ENCODE assay signal across 16 mouse cellular contexts in the genomic region with DNA sequence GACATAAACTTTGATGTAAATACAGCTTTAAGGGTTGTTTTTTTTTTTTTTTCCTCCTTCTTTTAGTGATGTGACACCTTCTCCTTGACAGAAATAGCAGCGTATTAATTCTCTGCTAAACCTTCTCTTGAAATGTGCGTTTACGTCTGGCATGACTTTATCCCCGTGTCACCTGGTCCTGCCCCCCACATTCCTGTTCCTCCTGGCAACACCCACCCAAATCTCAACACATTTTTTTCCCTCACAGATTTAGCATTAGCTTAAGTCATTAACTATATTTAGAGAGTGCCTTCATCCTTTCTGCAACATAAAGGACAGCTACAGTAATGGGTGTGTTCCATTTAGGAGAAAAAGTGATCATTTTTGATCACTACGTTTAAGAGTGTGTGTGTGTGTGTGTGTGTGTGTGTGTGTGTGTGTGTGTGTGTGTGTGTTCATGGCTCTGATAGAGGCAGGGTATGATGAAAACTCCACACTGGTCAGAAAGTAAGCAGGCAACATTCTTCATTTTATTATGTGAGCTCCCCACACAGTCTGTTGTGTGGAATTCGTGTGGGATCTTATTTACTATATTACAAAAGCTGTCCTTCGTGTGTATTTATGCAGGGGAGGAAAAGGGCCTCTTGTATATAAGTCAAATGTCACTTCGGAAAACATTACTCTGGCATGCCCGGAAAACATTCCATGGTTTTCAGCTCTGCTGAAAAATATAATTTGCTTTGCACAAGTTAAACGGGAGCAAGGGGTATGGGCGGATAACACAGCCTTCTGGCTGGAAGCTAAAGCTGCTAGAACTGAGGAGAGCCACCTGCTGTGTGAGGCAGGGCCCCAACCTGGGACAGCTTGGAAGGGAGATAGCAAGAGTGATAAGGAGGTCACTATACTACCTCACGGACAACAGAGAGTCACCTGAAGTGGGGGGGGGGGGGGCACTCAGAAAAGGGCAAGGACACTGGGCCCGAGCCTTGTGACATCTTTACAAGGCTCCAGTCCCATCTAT.
DNase-seq lines count a peak whose midpoint lies in the region; ATAC-seq lines count a peak whose summit lies in the region.
"Had no signal": no experiment of that assay in that cellular context is flagged by ENCODE, and none has a peak within 500 bp of the region (broad histone marks: within the 10 kb centered on the region; RNA-seq: fewer than 3 reads in every experiment).

No protein-coding gene starts in this region.

- intact Hi-C loops in heart, postnatal 14 days (cut with DNase I): loop anchor here (10.0 kb wide), 1 partner anchor 81 kb away; no protein-coding TSS in a partner anchor

- H3K27ac ChIP-seq in heart, embryonic 13.5 days (replicated peaks): peak overlapping the region; percentile 66
- peak overlapping the region; percentile 67 for H3K27ac ChIP-seq in kidney, embryonic 16.5 days (ENCODE audit: low read length)
- peak overlapping the region; percentile 36 for H3K27ac ChIP-seq in lung, embryonic 16.5 days (ENCODE audit: low read length)
- no peak overlapping the region for H3K27ac ChIP-seq in intestine, embryonic 16.5 days (ENCODE audit: low read length)
- H3K27ac ChIP-seq: embryonic facial prominence, embryonic 12.5 days; hindbrain, embryonic 14.5 days; limb, embryonic 13.5 days; liver, embryonic 15.5 days; neural tube, embryonic 12.5 days had no signal

- H3K9me3 ChIP-seq in heart, embryonic 13.5 days: no peaks in the 10 kb centered on the region
- H3K9me3 ChIP-seq in kidney, embryonic 16.5 days (ENCODE audit: low read length): no peaks in the 10 kb centered on the region
- no peaks in the 10 kb centered on the region for H3K9me3 ChIP-seq in lung, embryonic 16.5 days (ENCODE audit: control insufficient read depth, low read length)
- H3K9me3 ChIP-seq in intestine, embryonic 16.5 days (ENCODE audit: control insufficient read depth, low read length): no peaks in the 10 kb centered on the region
- H3K9me3 ChIP-seq: embryonic facial prominence, embryonic 12.5 days; limb, embryonic 13.5 days; liver, embryonic 15.5 days; neural tube, embryonic 12.5 days had no signal

- H3K4me1 ChIP-seq in heart, embryonic 13.5 days: peaks cover 55% of the 10 kb centered on the region
- H3K4me1 ChIP-seq in kidney, embryonic 16.5 days (ENCODE audit: insufficient read depth, low read length): peaks cover 55% of the 10 kb centered on the region
- H3K4me1 ChIP-seq in lung, embryonic 16.5 days (replicated peaks; ENCODE audit: control insufficient read depth, insufficient read depth, low read length): peaks cover 15% of the 10 kb centered on the region
- peaks cover 12% of the 10 kb centered on the region for H3K4me1 ChIP-seq in intestine, embryonic 16.5 days (ENCODE audit: control insufficient read depth, insufficient read depth, low read length)
- H3K4me1 ChIP-seq: liver, embryonic 15.5 days had no signal

- no peak for ATAC-seq in heart, embryonic 13.5 days (ENCODE audit: extremely low read depth, insufficient number of reproducible peaks, low FRiP score, low TSS enrichment)
- peak; percentile 75 for ATAC-seq in kidney, embryonic 16.5 days (ENCODE audit: low FRiP score, low TSS enrichment)
- ATAC-seq in lung, embryonic 16.5 days (ENCODE audit: low read depth): peak; percentile 20; the same call in 1 of the 2 replicates
- ATAC-seq in intestine, embryonic 16.5 days: peak; percentile 48; the same call in 1 of the 2 replicates

- DNase-seq in heart, postnatal 14 days: no peak
- DNase-seq in kidney, adult 9 months: no peak
- DNase-seq in lung, postnatal 14 days: no peak
- DNase-seq in spleen, adult 18-20 months: no peak
- DNase-seq: cerebellum, adult 11 months; cerebellum, postnatal 36 days; right cerebral cortex, postnatal 4 days had no signal

- H3K4me2 ChIP-seq in heart, embryonic 13.5 days: peak overlapping the region; percentile 42
- no peak overlapping the region for H3K4me2 ChIP-seq in kidney, embryonic 16.5 days (replicated peaks; ENCODE audit: low read depth, low read length)
- no peak overlapping the region for H3K4me2 ChIP-seq in lung, embryonic 16.5 days (ENCODE audit: low read depth, low read length)
- no peak overlapping the region for H3K4me2 ChIP-seq in intestine, embryonic 16.5 days (ENCODE audit: low read depth, low read length)
- H3K4me2 ChIP-seq: embryonic facial prominence, embryonic 12.5 days; hindbrain, embryonic 14.5 days; limb, embryonic 13.5 days; liver, embryonic 15.5 days; neural tube, embryonic 12.5 days had no signal

- H3K36me3 ChIP-seq in heart, embryonic 13.5 days: no peaks in the 10 kb centered on the region
- H3K36me3 ChIP-seq in kidney, embryonic 16.5 days (ENCODE audit: insufficient read depth, low read length): no peaks in the 10 kb centered on the region
- H3K36me3 ChIP-seq in lung, embryonic 16.5 days (ENCODE audit: control insufficient read depth, insufficient read depth, low read length): no peaks in the 10 kb centered on the region
- no peaks in the 10 kb centered on the region for H3K36me3 ChIP-seq in intestine, embryonic 16.5 days (ENCODE audit: control insufficient read depth, insufficient read depth, low read length)
- H3K36me3 ChIP-seq: embryonic facial prominence, embryonic 12.5 days; limb, embryonic 13.5 days; liver, embryonic 15.5 days; neural tube, embryonic 12.5 days had no signal

- no peak overlapping the region for H3K4me3 ChIP-seq in heart, embryonic 13.5 days
- H3K4me3 ChIP-seq in kidney, embryonic 16.5 days (ENCODE audit: low read length): no peak overlapping the region
- no peak overlapping the region for H3K4me3 ChIP-seq in lung, embryonic 16.5 days (ENCODE audit: low read length)
- no peak overlapping the region for H3K4me3 ChIP-seq in intestine, embryonic 16.5 days (ENCODE audit: low read length)
- H3K4me3 ChIP-seq: embryonic facial prominence, embryonic 12.5 days; limb, embryonic 13.5 days; liver, embryonic 15.5 days; neural tube, embryonic 12.5 days had no signal

- no peaks in the 10 kb centered on the region for H3K27me3 ChIP-seq in heart, embryonic 13.5 days (replicated peaks)
- no peaks in the 10 kb centered on the region for H3K27me3 ChIP-seq in kidney, embryonic 16.5 days (ENCODE audit: insufficient read depth, low read length)
- no peaks in the 10 kb centered on the region for H3K27me3 ChIP-seq in lung, embryonic 16.5 days (ENCODE audit: control insufficient read depth, insufficient read depth, low read depth, low read length)
- no peaks in the 10 kb centered on the region for H3K27me3 ChIP-seq in intestine, embryonic 16.5 days (replicated peaks; ENCODE audit: control insufficient read depth, insufficient read depth, low read length)
- H3K27me3 ChIP-seq: embryonic facial prominence, embryonic 12.5 days; limb, embryonic 13.5 days; neural tube, embryonic 12.5 days had no signal

- 0 out of 2 replicates have a peak overlapping the region, but pooled peaks have one; percentile 33 for H3K9ac ChIP-seq in heart, embryonic 13.5 days
- no peak overlapping the region for H3K9ac ChIP-seq in kidney, embryonic 16.5 days (replicated peaks; ENCODE audit: low read length)
- H3K9ac ChIP-seq in lung, embryonic 16.5 days (ENCODE audit: low read length): no peak overlapping the region
- no peak overlapping the region for H3K9ac ChIP-seq in intestine, embryonic 16.5 days (ENCODE audit: low read depth, low read length)
- H3K9ac ChIP-seq: embryonic facial prominence, embryonic 12.5 days; hindbrain, embryonic 14.5 days; limb, embryonic 13.5 days; liver, embryonic 15.5 days; neural tube, embryonic 12.5 days had no signal

- WGBS in heart, embryonic 13.5 days: 39% methylated on average over 13 of the region's 13 CpGs
- whole genome bisulfite sequencing in kidney, embryonic 16.5 days: 39% methylated on average over 13 of the region's 13 CpGs
- WGBS in lung, embryonic 16.5 days: 25% methylated on average over 13 of the region's 13 CpGs
- WGBS in intestine, embryonic 16.5 days: 39% methylated on average over 13 of the region's 13 CpGs
